Mouse (Mus musculus) embryonic fibroblast, embryonic 13.5 days (primary cell): ENCODE data around the gene Yipf1.

Experiments used
- CTCF ChIP-seq: IDR thresholded peaks from 2 replicates; pipeline ENCODE4 v1.5.1; 2011; ENCODE audit warnings: mild to moderate bottlenecking, control low read depth, low read length, moderate library complexity, borderline replicate concordance; ENCODE audit not compliant: insufficient read depth
- POLR2A ChIP-seq: IDR thresholded peaks from 2 replicates; pipeline ENCODE4 v1.6.1; 2011; ENCODE audit warnings: low read depth, mild to moderate bottlenecking, control low read depth, low read length, moderate library complexity

GRCm38 (mm10) chr4:107302221-107302620 is 11.9 kb upstream of the Yipf1 start:
- no peak for TF ChIP-seq CTCF
- no peak for TF ChIP-seq POLR2A
